Mouse (Mus musculus) kidney, postnatal 10 days (tissue): ENCODE results near the gene Sirt4.
"Not testable (repeated sequence)": the region's sequence is repeated elsewhere in the genome, so short reads cannot be mapped to it uniquely, and the experiment has no call there.

Experiments
- DNase-seq: peaks from one replicate; pipeline ENCODE4 v3.0.0; 2021; ENCODE audit warnings: mixed read lengths

The Sirt4 gene

DNA sequence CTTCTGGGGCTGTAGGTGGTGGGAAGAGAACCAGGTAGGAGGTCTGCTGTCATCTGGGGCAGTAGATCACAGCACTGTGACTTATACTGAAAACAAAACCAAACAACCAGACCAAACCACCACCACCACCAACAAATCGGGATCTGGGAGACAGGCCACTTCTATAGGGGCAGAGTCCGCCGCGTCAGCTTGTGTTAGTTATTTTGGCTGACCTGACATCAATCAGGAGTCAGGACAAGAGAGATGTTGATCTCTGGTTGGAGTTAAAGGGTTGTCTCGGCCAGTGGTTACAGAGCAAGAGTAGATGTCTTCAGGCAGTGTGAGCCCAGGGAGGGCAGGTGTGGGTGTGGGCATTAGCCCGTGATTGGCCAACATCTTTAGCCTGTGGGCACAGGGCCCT is 29.8 kb upstream of the Sirt4 start:
- no peak for DNase-seq

DNA sequence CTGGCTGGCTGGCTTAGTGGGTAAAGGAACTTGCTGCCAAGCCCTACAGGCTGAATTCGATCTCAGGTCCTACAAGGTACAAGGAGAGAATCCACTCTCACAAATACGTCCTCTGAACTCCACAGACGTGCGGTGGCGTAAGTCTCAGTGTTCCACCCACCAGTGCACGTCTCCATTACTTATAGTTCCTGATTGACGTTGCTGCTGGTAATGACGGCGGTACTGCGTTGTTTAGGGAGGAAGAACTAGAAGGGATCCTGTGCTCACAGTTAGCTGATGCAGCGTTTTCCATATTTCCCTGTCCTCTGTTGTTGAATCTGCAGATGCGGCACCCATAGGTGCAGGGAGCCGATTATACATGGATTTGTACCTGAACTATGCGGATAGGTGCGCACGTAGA is 29.2 kb upstream of the Sirt4 start:
- no peak for DNase-seq

DNA sequence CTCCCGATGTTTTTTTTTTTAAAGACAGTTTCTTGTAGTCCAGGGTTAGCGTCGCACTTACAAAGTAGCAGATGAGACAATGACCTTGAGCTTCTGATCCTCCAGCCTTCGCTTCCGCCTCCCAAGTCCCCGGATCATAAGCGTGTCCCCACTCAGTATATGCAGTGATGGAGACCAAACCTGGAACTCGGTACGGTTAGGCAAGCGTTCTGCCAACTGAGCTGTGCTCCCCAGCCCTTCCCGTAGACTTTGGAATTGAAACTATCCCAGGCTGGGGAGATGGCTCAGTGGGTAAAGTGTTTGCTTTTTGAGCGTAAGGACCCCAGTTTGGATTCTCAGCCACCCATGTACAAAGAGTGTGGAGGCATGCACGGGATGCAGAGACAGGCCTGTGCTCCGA is 28.7 kb upstream of the Sirt4 start:
- no peak for DNase-seq

DNA sequence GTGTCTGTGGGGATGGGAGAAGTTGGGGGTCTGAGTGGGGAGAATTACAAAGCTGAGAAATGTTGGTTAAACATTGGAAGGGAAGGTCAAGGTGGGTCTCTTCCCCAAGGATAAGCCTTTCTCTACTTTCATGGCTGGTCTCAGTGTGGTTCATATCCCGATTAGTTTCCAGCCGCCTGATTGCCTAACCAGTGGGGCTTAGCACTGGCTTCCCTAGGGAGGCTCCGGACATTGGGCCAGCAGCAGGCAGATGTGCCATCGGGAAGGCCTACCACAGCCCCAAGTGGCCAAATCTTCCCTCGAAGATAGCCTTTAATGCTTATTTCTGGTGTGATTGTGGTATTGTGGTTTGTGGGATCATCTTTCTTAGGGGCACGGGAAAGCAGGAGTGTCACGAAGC is 27.9 kb upstream of the Sirt4 start:
- no peak for DNase-seq

DNA sequence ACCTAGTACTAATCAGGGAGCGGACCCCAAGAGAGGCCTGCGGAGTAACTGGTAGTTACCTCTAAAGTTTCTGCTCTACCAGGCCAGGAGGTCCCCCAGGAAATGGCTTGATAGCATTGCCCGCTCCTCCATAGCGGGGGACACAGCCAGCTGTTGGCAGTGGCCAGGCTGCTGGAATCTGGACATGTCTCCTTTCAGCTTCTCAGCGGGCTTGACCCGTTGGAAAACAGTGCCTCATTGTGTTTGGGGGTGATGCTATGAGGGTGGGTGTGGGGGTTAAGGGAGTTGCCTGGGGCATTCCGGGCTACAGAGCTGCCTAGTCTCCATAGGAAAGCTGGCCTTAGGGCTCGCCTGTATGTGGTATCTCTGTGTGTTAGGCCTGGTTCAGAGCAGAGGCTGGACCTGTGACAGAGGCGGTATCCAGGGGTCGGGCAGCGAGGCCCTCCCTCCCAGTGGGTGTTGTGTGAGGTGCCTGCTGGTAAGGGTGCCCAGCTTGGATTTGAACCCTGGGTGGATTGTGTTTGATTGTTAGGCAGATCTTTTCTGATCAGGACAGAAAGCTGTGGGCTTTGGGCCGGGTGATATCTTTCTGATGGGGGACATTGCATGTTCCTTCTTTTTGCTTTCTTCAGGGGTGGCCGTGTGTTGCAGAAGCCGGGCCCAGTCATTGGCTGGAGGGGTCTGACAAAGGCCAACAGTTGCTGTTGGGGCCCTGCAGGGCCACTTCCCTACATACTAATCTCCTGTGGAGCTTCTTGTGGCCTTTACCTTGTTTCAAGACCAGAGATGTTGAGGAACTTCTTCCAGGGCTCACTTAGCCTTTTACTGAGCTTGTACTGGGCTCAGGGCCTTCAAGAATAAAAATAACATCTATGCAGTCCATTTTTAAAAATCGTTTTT is 25.5 kb upstream of the Sirt4 start:
- peak; percentile 46 for DNase-seq

DNA sequence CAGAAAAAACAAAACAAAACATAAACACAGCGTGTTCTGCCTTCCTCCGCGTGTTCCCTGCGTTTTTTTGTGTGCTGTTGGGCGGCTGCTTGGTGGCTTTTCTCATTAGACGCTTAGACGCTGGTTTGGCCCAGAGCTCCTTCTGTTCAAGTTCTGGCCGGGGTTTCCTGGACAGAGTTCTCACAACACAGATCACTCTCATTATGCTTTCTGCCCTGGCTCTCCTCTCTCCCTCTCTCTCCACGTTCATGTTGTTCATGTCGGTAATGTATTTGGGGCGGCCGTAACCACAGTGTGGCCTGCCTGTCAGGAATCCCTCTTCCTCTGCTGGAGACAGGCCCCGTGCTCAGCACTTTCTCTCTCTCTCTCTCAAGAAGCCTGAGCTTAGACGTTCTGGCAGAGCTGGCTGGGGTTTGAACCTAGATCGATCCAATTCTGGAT is 24.8 kb upstream of the Sirt4 start:
- DNase-seq: peak; percentile 72

DNA sequence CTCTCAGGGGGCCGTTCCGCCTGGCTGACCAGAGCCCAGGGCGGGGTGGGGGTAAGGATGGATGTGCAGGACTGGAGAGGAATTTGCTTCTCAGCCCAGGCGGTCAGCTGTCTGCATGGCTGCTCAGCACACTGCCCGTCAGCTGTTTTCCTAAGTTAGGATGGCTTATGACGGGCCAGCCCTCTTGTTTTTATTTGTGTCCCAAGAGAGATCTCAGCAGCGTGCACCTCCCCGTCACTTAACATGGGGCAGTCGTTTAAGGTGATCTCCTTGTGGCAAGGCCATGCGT is 24.3 kb upstream of the Sirt4 start:
- DNase-seq: peak; percentile 90

DNA sequence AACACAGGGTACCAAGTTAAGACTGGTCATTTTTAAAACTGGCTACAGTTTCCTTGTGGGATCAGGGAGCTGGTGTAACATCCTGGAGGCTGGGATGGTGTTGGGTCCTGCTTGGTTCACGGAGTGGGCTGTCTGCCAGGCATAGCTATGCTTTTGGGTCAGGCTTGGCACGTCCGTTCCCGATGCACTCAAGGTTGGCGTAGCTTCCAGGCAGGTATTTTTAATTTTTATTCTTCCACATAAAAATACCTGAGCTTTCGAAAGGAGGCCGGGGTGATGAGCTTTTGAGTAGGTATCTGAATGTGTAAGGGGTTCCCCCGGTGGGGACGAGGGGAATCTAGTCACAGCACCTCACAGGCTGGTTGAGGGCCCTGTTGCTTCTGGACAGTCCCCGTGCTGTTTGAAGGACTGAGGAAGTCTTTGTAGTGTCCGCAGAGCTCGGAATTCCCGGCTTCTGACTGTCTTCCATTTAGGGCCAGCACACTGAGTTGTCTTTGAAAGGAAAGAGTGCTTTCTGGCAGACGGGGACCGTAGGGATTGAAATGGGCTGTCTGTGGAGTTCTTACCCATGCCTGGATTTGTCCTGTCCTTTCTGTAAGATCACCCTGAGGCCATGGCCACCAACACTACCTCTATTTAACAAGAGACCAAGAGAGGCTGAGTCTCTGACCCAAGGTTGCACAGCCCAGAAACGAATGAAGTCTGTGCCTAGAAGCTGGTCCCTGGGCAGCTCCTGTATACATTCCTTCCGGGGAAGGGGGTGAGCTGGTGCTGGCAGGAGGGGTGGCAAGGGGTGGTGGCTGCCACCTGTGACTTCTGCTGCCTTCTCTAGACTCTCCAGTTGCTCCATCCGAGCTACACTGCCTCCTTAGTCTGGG is 23.7 kb upstream of the Sirt4 start:
- peak; percentile 81 for DNase-seq

DNA sequence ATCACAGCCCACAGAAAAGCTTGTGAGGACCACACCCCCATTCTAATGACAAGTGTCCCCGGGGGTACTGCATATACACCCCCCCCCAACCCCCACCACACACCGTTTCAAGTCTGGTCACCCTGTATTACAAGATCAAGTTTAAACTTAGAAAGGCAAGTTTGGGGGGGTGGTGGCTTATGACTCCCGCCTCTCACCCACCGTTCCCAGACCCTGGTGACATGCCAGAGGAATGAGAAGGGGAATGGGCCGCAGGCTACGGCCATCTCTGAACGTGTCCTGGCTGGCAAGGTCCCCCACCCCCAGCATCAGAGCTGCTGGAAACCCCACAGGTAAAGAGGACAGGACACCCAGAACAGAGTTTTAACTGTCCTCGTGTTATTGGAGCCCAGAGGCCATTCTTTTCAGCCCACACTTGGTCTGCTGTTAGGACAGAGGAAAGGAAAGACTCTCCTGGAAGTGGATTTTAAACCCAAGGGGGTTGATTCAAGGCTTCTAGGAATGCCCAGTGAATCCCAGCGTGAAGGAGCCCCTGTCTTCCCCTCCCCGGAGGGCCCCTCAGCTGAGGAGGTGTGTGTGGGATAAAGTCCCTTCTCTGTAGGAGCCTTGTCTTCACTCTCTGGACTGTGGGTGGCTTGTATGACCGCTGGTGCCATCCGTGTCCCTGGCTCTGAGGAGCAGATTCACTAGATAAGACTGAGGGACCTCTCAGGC is 22.9 kb upstream of the Sirt4 start:
- peak; percentile 47 for DNase-seq

DNA sequence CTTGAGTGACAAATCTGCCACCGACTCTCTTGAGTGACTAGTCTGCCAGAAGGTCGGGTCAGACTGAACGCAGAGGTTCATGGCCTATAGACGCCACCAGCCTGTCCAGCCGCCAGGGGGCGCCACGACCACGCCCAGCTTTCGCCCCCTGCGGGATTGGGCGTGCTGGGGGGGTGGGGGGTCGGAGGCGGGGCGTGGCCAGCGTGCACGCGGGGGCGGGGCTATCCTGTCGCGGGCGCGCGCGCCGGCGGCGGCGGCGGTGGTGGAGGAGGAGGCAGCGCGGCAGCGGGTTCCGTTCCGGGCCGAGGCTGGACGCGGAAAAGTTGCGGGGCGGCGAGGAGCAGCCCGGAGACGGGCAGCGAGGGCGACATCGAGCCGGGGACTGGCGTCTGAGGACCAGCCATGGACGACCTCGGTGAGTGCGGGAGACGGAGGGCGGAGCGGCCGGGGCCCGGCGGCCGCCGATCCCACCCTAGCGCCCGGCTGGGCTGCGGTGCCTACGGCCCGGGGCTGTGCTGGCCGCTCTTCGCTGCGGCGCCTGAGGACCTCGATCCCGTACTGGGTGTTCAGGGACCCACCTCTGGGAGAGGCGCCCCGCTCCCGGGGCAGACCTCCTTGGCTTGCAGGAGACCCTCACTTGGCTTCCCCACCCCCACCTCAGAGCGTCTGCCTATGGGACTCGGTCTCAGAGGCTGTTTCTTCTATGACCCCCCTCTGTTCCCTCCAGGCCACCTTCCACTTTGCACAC is 22.1 kb upstream of the Sirt4 start, which contains the start of gene Pxn:
TSS of gene Pxn (plus strand) at position 223 of the 748 bp plus-strand sequence.
- DNase-seq: peak; percentile 96

DNA sequence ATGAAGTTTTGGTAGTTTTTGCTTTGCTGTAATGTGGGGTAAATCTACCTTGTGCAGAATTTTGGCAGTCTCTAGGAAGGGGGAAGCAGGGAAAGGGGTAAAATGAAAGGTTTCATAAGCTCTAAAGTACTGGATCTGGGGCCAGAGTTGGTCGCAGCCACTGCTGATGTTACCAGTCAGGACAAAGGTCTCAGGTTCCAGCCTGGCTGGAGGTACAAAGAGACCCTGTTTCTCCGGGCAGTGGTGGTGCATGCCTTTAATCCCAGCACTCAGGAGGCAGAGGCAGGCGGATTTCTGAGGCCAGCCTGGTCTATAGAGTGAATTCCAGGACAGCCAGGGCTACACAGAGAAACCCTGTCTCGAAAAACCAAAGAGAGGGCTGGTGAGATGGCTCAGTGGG is 21.1 kb upstream of the Sirt4 start:
- DNase-seq: not testable (repeated sequence)

DNA sequence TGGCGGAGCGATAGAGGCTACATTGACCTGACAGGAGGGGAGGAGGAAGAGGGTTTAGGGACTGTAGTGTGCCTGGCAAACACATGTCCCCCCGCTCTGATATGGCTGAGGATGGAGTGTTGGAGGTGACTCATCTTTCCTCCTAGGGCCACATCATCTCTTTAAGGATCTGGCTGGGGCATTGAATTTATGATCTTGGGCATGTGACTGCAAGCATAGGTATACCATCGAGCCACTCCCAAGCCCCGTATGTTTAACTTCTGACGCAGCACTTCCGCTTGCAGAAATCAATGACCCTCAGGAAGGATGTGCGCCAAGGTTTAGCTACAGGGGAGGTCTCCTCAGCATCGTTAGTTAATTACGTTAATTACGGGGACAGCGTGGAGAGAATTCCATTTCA is 18.5 kb upstream of the Sirt4 start:
- no peak for DNase-seq

DNA sequence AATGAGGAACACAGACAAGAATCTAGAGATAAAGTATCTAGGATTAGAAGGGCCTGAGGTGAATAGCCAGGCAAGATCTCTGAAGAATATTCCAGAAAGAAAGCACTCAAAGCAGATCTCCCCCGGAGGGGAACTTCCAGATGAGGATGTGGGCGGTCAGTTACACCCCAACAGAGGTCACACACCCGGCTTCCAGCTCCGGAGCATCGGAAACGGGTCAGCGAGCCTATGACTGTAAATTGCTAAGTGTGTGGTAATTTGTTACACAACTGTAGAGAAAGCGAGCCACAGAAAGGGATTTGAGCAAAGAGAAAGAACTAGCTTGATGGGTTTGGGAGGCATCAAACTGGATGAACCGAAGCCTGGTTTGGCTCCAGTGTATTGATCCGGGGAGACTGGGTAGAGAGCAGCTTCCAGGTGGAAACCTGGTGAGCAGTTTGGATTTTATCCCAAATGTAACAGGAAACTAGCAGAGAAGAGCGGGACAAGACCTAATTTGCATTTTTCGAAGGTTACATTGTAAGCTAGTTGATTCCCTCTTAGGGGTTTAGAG is 15.9 kb upstream of the Sirt4 start:
- peak; percentile 53 for DNase-seq

DNA sequence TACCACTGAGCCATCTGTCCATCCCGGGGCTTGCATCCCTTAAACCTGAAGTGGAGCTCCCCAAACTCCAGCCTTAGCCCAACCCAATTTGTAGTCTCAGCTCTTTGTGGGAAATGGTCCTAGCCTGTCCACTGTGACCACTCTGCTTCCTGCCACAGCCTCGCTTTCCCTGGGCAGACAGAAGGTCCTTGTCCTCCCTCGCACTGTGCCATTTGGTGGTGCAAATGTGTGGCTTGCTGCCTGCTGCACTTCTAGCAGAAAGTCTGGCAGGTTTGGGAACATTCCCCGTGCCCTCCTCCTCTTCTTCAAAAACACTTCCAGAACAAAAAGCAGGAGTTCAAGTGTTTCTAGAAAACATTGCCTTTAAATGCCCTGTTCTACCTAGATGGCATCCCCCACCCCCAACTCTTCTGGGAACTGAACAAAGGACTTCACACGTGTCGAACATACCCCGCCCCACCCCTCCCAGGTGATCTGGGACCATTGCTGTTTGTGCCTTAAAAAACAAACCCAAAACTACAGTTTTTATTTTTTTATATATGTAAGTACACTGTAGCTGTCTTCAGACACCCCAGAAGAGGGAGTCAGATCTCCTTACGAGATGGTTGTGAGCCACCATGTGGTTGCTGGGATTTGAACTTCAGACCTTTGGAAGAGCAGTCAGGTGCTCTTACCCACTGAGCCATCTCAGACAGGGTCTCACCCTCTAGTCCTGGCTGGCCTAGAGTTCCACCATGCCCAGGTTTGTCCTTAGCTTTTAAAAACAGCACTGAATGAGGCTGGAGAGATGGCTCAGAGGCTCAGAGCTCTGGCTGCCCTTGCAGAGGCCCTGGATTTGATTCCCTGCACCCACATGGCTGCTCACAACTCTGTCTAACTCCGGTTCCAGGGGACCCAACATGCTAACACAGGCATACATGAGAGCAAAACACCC is 14.0 kb upstream of the Sirt4 start:
- DNase-seq: no peak

DNA sequence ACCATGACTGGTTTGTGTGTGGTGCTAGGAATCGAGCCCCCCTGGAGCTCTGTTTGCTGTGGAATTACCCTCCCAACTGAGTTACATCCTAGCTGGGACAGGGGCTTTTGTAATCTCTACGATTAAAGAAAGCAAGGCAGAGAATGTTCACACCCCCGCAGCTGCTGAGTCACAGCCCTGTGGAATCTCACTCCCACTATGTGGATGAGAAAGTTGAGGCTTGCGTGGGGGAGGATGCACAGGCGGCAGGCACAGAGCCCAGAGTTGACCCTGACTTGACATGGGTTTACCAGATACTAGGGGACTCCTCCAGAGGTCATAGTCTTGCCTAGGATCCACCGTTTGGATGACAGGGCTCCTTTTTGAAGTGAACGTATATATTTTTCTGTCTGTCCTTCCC is 12.5 kb upstream of the Sirt4 start:
- DNase-seq: no peak

DNA sequence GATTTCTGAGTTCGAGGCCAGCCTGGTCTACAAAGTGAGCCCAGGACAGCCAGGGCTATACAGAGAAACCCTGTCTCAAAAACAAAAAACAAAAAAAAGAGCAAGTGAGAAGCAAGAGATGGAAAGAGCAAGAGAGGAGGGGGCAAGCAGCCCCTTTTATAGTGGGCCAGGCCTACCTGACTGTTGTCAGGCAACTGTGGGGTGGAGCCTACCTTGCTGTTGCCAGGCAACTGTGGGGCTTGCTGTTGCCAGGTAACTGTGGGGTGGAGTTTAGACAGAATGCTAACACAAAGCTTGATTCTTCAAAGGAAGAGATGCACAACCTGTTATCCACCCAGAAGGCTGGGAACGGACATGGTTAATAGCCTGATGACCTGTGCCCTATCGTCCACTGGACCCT is 11.1 kb upstream of the Sirt4 start:
- not testable (repeated sequence) for DNase-seq

DNA sequence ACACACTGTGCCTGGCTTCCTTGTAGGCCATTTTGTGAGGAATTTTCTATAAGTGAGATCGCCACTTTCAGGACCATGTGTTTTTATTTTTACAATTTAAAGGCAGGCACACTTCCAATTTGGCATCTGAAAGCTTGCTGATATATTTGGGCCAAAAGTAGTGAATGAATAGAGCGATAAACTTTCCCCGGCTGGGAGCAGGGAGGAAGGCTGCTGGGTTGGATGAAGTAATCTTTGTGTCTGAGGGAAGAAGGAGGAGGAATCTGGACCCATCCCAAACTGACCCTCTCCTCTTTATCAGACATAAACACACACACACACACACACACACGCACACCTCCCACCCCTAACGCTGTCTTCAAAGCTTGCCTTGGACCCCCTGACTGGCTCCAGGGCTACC is 8.9 kb upstream of the Sirt4 start:
- DNase-seq: no peak

DNA sequence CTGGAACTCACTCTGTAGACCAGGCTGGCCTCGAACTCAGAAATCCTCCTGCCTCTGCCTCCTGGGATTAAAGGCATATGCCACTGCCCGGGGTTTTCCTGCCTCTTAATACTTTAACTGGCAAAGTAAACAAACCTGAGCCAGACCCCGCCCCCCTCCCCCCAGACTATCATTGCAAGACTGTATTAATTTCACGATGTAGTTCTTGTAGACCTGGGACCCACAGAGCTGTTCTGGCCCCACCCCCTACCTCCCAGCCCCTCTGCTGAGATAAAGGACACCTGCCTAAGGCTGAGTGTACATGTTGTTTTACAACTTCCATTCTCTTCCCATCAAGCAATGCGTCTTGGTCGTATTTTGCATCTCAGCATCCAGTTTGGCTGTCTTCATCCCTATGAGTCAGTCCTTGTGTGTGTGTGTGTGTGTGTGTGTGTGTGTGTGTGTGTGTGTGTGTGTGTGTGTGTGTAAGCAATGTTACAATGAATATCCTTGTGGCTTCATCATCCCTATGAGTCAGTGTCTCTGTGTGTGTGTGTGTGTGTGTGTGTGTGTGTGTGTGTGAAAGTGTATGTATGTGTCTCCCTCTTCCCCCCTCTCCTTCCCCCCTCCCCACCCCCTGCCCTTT is 8.3 kb upstream of the Sirt4 start:
- DNase-seq: no peak

DNA sequence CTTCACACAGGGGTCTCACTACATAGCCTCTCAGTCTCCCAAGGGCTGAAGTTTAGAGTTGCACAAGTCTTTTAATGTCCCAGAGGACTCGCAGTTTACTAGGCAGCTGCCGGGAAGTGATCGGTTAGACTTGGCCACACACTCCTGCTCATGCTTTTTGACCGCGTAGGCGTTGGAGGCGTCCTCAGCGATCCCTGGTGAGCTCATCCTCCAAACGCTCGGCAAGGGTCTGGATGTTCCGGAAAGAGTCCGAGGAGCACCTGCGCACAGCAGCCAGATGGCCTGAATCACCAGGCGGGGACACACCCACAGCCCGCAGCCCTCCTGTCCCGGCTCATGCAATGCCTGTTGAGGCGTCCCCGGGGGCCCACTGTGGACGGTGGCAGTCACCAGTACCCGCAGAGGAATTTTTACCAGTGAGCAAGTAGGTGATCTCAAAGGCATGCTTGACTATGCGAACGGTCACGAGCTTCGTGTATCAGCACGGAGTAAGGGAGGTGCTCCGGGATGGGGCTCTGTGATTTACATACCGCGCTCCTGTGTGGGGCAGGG is 7.3 kb upstream of the Sirt4 start:
- DNase-seq: peak; percentile 62

DNA sequence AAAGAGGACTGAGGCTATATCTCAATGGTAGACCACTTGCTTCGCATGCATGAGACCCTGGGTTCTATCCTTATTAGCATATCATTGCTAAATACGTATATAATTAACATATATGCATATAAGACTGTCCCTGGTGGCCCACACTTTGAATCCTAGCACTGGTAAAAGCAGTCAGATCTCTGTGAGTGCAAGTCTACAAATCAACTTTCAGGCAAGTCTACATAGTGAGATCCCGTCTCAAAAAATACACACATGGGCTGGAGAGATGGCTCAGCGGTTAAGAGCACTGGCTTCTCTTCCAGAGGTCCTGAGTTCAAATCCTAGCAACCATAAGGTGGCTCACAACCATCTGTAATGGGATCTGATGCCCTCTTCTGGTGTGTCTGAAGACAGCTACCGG is 6.6 kb upstream of the Sirt4 start:
- DNase-seq: no peak
